Mouse (Mus musculus) heart, adult 8-10 months (tissue): Measurements from ENCODE around the gene Ehd1. TPM values are rescaled to one million over a fixed set of nuclear protein-coding genes. Genes with fewer than 3 reads are reported as not detected.
"Not testable (repeated sequence)": the region's sequence is repeated elsewhere in the genome, so short reads cannot be mapped to it uniquely, and the experiment has no call there.

ENCODE experiments used
- DNase-seq: peaks from one replicate; pipeline ENCODE4 v3.0.0; 2022; ENCODE audit warnings: low spot score
- total RNA-seq, 4 experiments: library from RNA; stranded (reverse); gene quantifications; 2 replicates each; pipeline ENCODE4 v1.2.4; 2022

Gene Ehd1
- total RNA-seq, 4 experiments from 2014 or later: 88.7 to 99.1 (median 92.3) TPM

GRCm38 (mm10) chr19:6279481-6280144 lies 3.1 kb downstream of the Ehd1 start:
- DNase-seq: no peak

- no peak for DNase-seq
Measured at GRCm38 (mm10) chr19:6280554-6280953, 4.0 kb downstream of the Ehd1 start.

GRCm38 (mm10) chr19:6281122-6282020 lies 4.8 kb downstream of the Ehd1 start:
- DNase-seq: no peak

GRCm38 (mm10) chr19:6283001-6283400 lies 6.5 kb downstream of the Ehd1 start:
- no peak for DNase-seq

GRCm38 (mm10) chr19:6284502-6284901 lies 8.0 kb downstream of the Ehd1 start:
- no peak for DNase-seq

GRCm38 (mm10) chr19:6285226-6285625 lies 8.7 kb downstream of the Ehd1 start:
- no peak for DNase-seq

- DNase-seq: no peak
Measured at GRCm38 (mm10) chr19:6285632-6286433, 9.3 kb downstream of the Ehd1 start.

GRCm38 (mm10) chr19:6286434-6287401 lies 10.2 kb downstream of the Ehd1 start:
- DNase-seq: peak; percentile 77

- peak; percentile 66 for DNase-seq
Measured at GRCm38 (mm10) chr19:6288236-6288894, 11.8 kb downstream of the Ehd1 start.

GRCm38 (mm10) chr19:6289696-6290238 lies 13.2 kb downstream of the Ehd1 start:
- DNase-seq: no peak

GRCm38 (mm10) chr19:6290720-6291116 lies 14.2 kb downstream of the Ehd1 start:
- not testable (repeated sequence) for DNase-seq

- peak; percentile 68 for DNase-seq
Measured at GRCm38 (mm10) chr19:6291117-6291781, 14.7 kb downstream of the Ehd1 start.

GRCm38 (mm10) chr19:6292262-6292661 lies 15.7 kb downstream of the Ehd1 start:
- no peak for DNase-seq

GRCm38 (mm10) chr19:6294301-6294700 lies 17.8 kb downstream of the Ehd1 start:
- no peak for DNase-seq

GRCm38 (mm10) chr19:6296551-6297210 lies 20.2 kb downstream of the Ehd1 start:
- DNase-seq: no peak

- peak; percentile 74 for DNase-seq
Measured at GRCm38 (mm10) chr19:6297641-6298040, 21.1 kb downstream of the Ehd1 start.

- no peak for DNase-seq
Measured at GRCm38 (mm10) chr19:6299003-6299402, 22.5 kb downstream of the Ehd1 start.

- no peak for DNase-seq
Measured at GRCm38 (mm10) chr19:6299450-6300267, 23.1 kb downstream of the Ehd1 start.
